Mouse (Mus musculus) myocyte (in vitro differentiated cells): ENCODE results near the gene Wnt7b. TPM values are rescaled to one million over a fixed set of nuclear protein-coding genes. Genes with fewer than 3 reads are reported as not detected.

ENCODE experiments used
- H3K27me3 ChIP-seq: one replicate; pipeline ENCODE4 v1.6.1; 2011; ENCODE audit not compliant: control insufficient read depth, insufficient read depth, insufficient read length
- H3K36me3 ChIP-seq: one replicate; pipeline ENCODE4 v1.6.1; 2011; ENCODE audit not compliant: control insufficient read depth, insufficient read depth
- H3K4me2 ChIP-seq: one replicate; pipeline ENCODE4 v1.6.1; 2011; ENCODE audit warnings: low read depth, control low read depth
- H3K4me3 ChIP-seq: one replicate; pipeline ENCODE4 v1.5.1; 2011; ENCODE audit warnings: mild to moderate bottlenecking, control low read depth, moderate library complexity
- H3K79me2 ChIP-seq: one replicate; pipeline ENCODE4 v1.6.1; 2011; ENCODE audit not compliant: control insufficient read depth, insufficient read depth
- H3ac ChIP-seq: one replicate; pipeline ENCODE4 v1.6.1; 2011; ENCODE audit not compliant: control insufficient read depth, insufficient read length
- CEBPB ChIP-seq: IDR thresholded peaks from 2 replicates; pipeline ENCODE4 v1.6.1; 2011; ENCODE audit warnings: mild to moderate bottlenecking, moderate library complexity; ENCODE audit not compliant: poor library complexity, insufficient read depth, severe bottlenecking
- E2F4 ChIP-seq: IDR thresholded peaks from one replicate; pipeline ENCODE4 v1.6.1; 2011; ENCODE audit warnings: mild to moderate bottlenecking, control low read depth, moderate library complexity; ENCODE audit not compliant: insufficient read depth
- MAX ChIP-seq: IDR thresholded peaks from one replicate; pipeline ENCODE4 v1.6.1; 2011; ENCODE audit warnings: low read depth, mild to moderate bottlenecking, control low read depth
- MYOD1 ChIP-seq, 3 experiments: IDR thresholded peaks; one replicate each; pipeline ENCODE4 v1.6.1; 2011; ENCODE audit warnings: control low read depth in 2 of 3, low read depth in 2 of 3, mild to moderate bottlenecking in 2 of 3, moderate library complexity in 1 of 3; ENCODE audit not compliant: insufficient read length in 2 of 3, control insufficient read depth in 1 of 3
- MYOG ChIP-seq, 3 experiments: IDR thresholded peaks; one replicate each; pipeline ENCODE4 v1.6.1; 2011; ENCODE audit warnings: control low read depth in 2 of 3, low read depth in 2 of 3, mild to moderate bottlenecking in 2 of 3; ENCODE audit not compliant: insufficient read length in 2 of 3, control insufficient read depth in 1 of 3, insufficient read depth in 1 of 3
- POLR2A ChIP-seq: IDR thresholded peaks from one replicate; pipeline ENCODE4 v1.6.1; 2011; ENCODE audit warnings: low read depth, mild to moderate bottlenecking, control low read depth, moderate library complexity; ENCODE audit not compliant: insufficient read length
- POLR2AphosphoS2 ChIP-seq: IDR thresholded peaks from one replicate; pipeline ENCODE4 v1.6.1; 2011; ENCODE audit warnings: low read depth, control low read depth; ENCODE audit not compliant: insufficient read length
- REST ChIP-seq: IDR thresholded peaks from one replicate; pipeline ENCODE4 v1.6.1; 2011; ENCODE audit warnings: mild to moderate bottlenecking, control low read depth, moderate library complexity; ENCODE audit not compliant: insufficient read depth, insufficient read length
- SRF ChIP-seq: IDR thresholded peaks from one replicate; pipeline ENCODE4 v1.6.1; 2011; ENCODE audit warnings: low read depth; ENCODE audit not compliant: control insufficient read depth, insufficient read length
- TCF12 ChIP-seq: IDR thresholded peaks from one replicate; pipeline ENCODE4 v1.6.1; 2011; ENCODE audit warnings: mild to moderate bottlenecking, control low read depth; ENCODE audit not compliant: poor library complexity, insufficient read depth, severe bottlenecking
- TCF3 ChIP-seq: IDR thresholded peaks from one replicate; pipeline ENCODE4 v1.6.1; 2011; ENCODE audit warnings: low read depth, control low read depth; ENCODE audit not compliant: insufficient read length
- USF1 ChIP-seq: IDR thresholded peaks from one replicate; pipeline ENCODE4 v1.6.1; 2011; ENCODE audit warnings: low read depth, mild to moderate bottlenecking, control low read depth, moderate library complexity
- polyA plus RNA-seq: library from polyadenylated mRNA; unstranded; fragments of >200 nt; fragmentation: generic; extraction: Trizol; gene quantifications from one replicate; pipeline ENCODE4 v1.2.1, GENCODE M21; 2012; ENCODE audit warnings: missing spikeins

The Wnt7b gene
- polyA plus RNA-seq, result 7.9 TPM

GRCm38 (mm10) chr15:85582356-85582910 lies at the start of gene Wnt7b:
Gene Wnt7b (minus strand): TSS chr15:85582473.
- H3K79me2 ChIP-seq, result no peaks in the 10 kb centered on the region
- H3K4me2 ChIP-seq, result peak within 1 kb of the TSS; percentile 76
- H3ac ChIP-seq, result peak within 1 kb of the TSS; percentile 5
- peaks cover 62% of the 10 kb centered on the region for H3K27me3 ChIP-seq
- peak within 1 kb of the TSS; percentile 1 for H3K4me3 ChIP-seq
- no peaks in the 10 kb centered on the region for H3K36me3 ChIP-seq
- TF ChIP-seq MYOD1 (IDR thresholded peaks at IDR 0.05; ENCODE audit: control insufficient read depth in 1 of 3, insufficient read length in 2 of 3, low read depth in 2 of 3), result no peak
- no peak for TF ChIP-seq TCF3
- no peak for TF ChIP-seq POLR2AphosphoS2
- TF ChIP-seq MAX, result no peak
- no peak for TF ChIP-seq USF1
- no peak for TF ChIP-seq REST
- no peak for TF ChIP-seq POLR2A
- no peak for TF ChIP-seq E2F4
- TF ChIP-seq SRF, result no peak
- no peak for TF ChIP-seq TCF12
- no peak for TF ChIP-seq CEBPB
- no peak for TF ChIP-seq MYOG (IDR thresholded peaks at IDR 0.05; ENCODE audit: control insufficient read depth in 1 of 3, insufficient read depth in 1 of 3, insufficient read length in 2 of 3, low read depth in 2 of 3)

- Histone ChIP-seq H3K4me3 (no peak overlapping the region), H3K4me2 (peak overlapping the region; percentile 56), H3K36me3 (no peaks in the 10 kb centered on the region), H3ac (no peak overlapping the region), H3K27me3 (no peaks in the 10 kb centered on the region), H3K79me2 (peaks cover 8% of the 10 kb centered on the region)
- no peak for TF ChIP-seq POLR2AphosphoS2
These were observed 49.3 kb upstream of the Wnt7b start for GRCm38 (mm10) chr15:85631591-85631990.

GRCm38 (mm10) chr15:85629924-85630545 lies 47.8 kb upstream of the Wnt7b start:
- Histone ChIP-seq H3K79me2 (no peaks in the 10 kb centered on the region), H3K4me2 (no peak overlapping the region), H3K36me3 (no peaks in the 10 kb centered on the region), H3K4me3 (no peak overlapping the region), H3ac (no peak overlapping the region), H3K27me3 (peaks cover 9% of the 10 kb centered on the region)
- TF ChIP-seq E2F4, result no peak

- TF ChIP-seq REST (no peak), MYOG (IDR thresholded peaks at IDR 0.05; ENCODE audit: control insufficient read depth in 1 of 3, insufficient read depth in 1 of 3, insufficient read length in 2 of 3, low read depth in 2 of 3) (no peak), MAX (no peak), TCF3 (no peak), SRF (no peak), MYOD1 (IDR thresholded peaks at IDR 0.05; ENCODE audit: control insufficient read depth in 1 of 3, insufficient read length in 2 of 3, low read depth in 2 of 3) (no peak), TCF12 (no peak), USF1 (no peak), POLR2AphosphoS2 (no peak), E2F4 (no peak), POLR2A (no peak), CEBPB (no peak)
- Histone ChIP-seq H3K36me3 (no peaks in the 10 kb centered on the region), H3K79me2 (no peaks in the 10 kb centered on the region), H3K4me2 (no peak overlapping the region), H3ac (no peak overlapping the region), H3K27me3 (peaks cover 9% of the 10 kb centered on the region), H3K4me3 (no peak overlapping the region)
These were observed 43.5 kb upstream of the Wnt7b start for GRCm38 (mm10) chr15:85625666-85626279.

GRCm38 (mm10) chr15:85622213-85622612 lies 39.9 kb upstream of the Wnt7b start:
- no peak for TF ChIP-seq REST
- no peak for TF ChIP-seq POLR2AphosphoS2
- no peak for TF ChIP-seq TCF3
- no peak for TF ChIP-seq SRF
- TF ChIP-seq MYOD1 (IDR thresholded peaks at IDR 0.05; ENCODE audit: control insufficient read depth in 1 of 3, insufficient read length in 2 of 3, low read depth in 2 of 3), result no peak
- no peak for TF ChIP-seq E2F4
- TF ChIP-seq USF1, result no peak
- TF ChIP-seq MAX, result no peak
- no peak for TF ChIP-seq TCF12
- TF ChIP-seq POLR2A, result no peak
- no peak for TF ChIP-seq MYOG (IDR thresholded peaks at IDR 0.05; ENCODE audit: control insufficient read depth in 1 of 3, insufficient read depth in 1 of 3, insufficient read length in 2 of 3, low read depth in 2 of 3)
- no peak for TF ChIP-seq CEBPB
- Histone ChIP-seq H3ac (no peak overlapping the region), H3K36me3 (no peaks in the 10 kb centered on the region), H3K4me2 (no peak overlapping the region), H3K4me3 (no peak overlapping the region), H3K79me2 (no peaks in the 10 kb centered on the region), H3K27me3 (peaks cover 9% of the 10 kb centered on the region)
